Mouse (Mus musculus) layer of hippocampus, postnatal 14 days (tissue): Measurements from ENCODE around the gene Traip. TPM values are rescaled to one million over a fixed set of nuclear protein-coding genes. Genes with fewer than 3 reads are reported as not detected.

ENCODE experiments used
- DNase-seq, 2 experiments: peaks; one replicate each; pipeline ENCODE4 v3.0.0; 2021 to 2022; ENCODE audit warnings: low spot score in 2 of 2, mixed read lengths in 1 of 2
- total RNA-seq, 2 experiments: library from RNA; stranded (reverse); gene quantifications; 2 replicates each; pipeline ENCODE4 v1.2.3; 2021

Gene Traip
- total RNA-seq, 2 experiments from 2014 or later = 22.3 to 23.8 TPM

DNA sequence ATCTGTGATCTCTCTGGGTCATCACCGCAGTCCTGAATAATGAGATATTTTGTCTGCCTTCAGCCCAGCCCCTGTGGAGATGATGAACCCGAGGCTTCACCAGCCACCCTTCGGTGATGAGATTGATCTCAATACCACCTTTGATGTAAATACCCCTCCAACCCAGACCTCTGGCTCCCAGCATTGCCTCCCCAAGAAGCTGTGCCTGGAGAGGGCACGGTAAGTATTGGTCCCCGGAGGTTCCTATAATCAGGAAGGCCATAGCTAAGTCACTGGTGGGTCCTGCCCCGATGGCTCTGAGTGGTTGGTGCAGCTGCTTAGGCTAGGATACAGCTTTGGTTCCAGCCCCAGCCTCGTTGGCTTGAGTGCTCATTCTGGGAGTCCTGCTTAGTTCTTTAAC is 18.6 kb downstream of the Traip start:
- no peak for DNase-seq

DNA sequence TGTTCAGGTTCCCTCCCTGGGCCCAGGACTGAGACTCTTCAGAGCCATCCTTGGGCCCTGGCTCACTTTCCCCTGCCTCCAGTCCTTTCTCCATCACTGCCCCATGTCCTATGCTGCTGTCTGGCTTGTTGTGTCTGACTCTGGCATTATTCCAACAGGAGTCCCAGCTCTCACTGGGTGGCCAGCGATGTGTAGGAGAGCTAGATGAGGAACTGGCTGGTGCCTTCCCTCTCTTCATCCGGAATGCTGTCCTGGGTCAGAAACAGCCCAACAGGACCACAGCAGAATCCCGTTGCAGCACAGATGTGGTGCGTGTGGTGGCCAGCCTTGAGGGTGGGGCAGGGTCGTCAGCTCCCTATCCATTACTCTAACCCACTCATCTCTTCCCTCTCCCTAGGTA is 20.4 kb downstream of the Traip start:
- DNase-seq = no peak

DNA sequence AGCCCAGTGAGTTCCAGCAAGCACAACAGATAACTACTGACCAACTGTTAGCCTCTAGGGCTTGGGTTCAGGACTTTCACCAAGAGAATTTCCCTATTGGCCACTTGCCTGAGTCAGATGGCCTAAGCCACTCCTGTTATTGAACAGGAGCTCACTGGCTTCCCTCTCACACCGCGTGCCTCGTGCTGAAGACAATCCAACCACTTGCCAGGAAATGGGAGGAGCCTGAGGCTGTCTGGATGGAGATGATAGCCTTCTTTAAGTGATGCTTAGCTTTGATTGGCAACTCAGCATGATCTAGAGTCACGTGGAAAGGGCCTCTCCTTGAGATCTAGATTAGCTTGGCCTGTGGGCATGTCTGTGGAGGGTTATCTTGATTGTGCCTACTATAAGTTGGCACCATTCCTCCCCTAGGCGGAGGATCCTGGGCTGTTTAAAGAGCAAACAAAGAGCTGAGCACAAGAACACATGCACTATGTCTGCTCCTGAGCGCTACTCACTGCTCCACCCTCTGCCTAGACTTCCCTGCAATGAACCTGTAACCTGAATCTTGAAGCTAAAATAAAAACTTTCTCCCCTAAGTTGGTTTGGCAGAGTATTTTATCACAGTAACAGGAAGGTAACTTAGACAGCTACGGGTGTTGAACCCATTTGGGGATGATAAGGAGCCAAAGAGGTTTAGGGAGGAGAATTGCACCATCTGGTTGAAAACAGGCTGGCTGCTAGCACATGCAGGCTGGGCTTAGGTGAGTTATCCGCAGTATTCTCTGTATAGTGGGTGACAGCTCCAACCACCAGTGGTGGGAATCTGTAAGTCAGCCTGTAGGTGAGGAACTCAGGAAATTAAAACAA is 22.0 kb downstream of the Traip start:
- no peak for DNase-seq

DNA sequence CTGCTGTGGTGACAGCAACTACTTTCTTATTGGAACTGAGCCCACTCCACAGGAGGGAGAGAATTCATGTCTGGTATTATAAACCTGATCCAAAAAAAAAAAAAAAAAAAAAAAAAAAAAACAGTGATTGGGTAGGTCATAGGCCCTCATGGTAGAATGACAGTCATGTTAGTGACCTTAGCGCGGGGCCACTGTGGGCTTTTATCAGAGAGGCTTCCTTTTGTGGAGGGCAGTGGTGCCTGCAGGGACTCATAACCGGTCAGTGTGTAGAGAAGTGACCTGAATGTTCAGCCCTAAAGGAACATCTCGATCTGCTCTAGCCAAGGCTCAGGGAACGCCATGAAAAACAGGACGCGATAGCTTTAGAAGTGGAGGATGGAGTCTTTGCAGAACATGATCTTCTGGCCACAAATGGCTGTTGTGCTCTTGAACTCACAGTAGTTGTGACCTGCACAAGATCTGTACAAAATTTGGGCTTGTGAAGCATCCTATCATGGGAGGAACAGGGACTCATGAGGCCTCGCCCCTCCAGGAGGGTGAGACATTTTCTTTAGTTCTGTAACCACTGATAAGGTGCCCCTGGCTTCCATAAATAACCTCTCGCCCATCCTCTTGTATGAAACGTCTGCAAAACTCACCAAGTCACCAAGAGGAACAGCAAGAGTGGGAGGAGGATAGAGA is 24.7 kb downstream of the Traip start:
- no peak for DNase-seq

DNA sequence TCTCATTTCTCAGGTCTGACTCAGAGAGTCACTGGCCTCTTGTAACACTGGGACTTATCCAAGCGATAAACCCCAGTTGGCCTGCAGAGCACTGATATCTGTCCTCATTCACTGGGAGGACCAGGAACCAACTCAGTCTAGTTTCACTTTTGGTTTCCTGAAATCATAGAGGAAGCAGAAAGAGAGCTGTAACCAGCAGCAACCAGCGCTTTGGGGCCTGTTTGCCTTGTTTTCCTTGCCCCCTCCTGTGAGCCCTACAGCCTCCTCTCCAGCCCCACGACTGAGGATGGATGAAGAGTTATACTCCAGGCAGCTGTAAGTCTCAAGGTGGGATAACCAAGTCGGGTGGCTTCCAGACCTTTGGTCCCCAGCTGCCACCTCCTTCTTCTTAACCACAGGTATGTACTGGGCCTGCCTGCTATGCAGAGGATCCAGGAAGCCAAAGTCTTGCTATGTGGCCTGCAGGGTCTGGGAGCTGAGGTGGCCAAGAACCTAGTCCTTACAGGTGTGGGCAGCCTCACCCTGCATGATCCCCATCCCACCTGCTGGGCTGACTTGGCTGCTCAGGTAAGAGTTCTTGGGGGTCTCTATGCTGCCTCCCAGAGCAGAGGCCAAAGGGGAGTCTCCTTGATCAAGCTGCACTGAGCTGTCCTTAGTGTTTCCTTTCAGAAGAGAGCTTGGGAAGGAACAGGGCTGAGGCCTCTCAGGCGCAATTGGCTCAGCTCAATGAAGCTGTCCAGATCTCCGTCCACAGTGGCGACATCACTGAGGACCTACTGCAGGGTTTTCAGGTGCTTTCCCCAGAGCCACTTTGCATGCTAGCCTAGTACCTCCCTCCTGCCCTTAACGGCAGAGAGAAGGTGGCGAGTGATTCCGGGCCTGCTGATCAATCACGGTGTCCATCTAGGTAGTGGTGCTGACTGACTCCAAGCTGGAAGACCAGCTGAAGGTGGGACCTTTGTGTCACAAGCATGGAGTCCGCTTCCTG is 25.8 kb downstream of the Traip start, which contains the start of gene Uba7:
Uba7 (plus strand) TSS at position 107 of the 988 bp plus-strand sequence.
- DNase-seq = no peak

DNA sequence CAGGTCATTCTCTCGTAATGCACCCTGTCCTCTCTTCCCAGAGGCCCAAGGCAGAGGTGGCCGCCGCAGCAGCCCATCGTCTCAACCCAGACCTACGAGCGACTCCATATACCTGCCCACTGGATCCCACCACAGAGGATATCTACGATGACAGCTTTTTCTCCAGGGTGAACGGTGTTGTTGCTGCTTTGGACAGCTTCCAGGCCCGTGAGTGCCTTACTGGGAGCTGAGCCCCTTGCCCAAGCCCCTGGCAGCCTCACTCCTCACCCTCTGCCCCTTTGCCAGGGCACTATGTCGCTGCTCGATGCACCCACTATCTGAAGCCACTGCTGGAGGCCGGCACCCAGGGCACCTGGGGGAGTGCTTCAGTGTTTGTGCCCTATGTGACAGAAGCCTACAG is 28.9 kb downstream of the Traip start:
- DNase-seq = no peak

DNA sequence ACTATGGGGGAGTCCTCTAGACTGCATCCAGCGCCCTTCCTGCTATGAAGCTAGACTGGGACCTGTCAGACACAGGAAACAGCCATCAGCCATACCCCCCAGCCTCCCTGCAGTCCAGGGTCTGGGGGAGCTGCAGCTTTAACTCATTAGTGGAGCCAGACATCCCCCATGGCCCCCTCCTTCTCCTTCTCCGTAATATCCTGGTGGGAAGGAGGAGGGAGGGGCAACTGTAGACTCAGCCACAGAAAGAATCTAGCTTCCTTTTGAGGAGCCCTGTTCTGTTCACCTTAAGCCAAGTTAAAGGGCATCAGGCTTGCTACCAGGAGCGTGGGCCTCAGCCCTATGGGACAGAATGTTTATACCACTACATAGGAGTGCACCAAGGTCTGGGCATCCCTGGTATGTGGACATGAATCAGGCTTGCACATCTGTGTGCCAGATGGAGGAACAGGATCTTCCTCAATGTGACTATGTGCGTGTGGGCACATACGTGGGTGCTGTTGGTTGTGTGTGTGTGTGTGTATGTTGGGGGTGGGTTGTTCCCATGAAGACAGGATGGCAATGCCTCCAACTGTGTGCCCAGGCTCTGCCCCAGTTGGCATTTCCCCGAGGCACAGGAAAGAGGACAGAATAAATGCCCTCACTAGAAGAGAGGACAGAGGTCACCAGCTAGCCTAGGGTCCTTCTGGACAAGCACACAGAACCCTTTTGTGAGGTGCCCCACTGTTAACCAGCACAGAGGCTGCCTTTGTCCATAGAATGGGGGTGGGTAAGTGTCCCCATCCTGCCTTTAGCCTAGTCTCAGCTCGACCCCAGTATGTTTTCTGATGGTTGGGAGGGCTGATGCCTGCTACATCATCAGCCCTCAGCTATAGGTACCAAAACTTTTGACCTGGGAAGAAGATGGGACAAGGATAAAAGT is 32.0 kb downstream of the Traip start:
- peak in 1 of 2 experiments; percentile 62 for DNase-seq

DNA sequence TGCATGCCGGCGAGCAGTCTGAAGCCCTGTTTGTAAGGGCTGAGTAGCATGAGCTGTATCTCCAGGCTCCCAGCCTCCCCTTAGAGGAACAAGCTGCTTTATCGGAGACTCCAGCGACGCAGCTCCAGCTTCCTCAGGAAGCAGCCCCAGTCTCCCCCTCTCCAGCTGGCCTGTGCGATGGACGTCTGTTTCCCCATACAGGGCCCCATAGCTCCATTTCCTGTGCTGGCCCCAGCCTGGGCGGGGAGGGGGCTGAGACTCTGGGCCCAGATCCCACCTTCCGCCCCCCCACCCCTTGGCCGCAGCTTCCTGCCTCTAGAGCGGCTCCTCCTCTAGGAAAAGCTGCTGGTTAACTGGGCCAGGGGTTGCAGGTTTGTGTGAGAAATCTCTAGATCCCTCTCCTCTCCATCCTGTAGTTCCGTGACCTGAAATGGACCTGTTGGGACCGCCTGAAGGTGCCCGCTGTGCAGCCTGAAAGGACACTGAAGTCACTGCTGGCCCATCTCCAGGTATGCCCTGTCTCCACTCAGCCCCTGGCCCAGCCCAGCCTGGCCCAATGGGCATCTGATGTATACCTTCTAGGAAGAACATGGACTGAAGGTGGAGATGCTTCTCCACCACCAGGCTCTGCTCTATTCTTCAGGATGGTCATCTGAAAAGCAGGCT is 32.9 kb downstream of the Traip start, which contains the start of gene Gm20661:
Gm20661 (plus strand) TSS at position 378 of the 666 bp plus-strand sequence.
- peak; percentile 63 to 77 for DNase-seq

DNA sequence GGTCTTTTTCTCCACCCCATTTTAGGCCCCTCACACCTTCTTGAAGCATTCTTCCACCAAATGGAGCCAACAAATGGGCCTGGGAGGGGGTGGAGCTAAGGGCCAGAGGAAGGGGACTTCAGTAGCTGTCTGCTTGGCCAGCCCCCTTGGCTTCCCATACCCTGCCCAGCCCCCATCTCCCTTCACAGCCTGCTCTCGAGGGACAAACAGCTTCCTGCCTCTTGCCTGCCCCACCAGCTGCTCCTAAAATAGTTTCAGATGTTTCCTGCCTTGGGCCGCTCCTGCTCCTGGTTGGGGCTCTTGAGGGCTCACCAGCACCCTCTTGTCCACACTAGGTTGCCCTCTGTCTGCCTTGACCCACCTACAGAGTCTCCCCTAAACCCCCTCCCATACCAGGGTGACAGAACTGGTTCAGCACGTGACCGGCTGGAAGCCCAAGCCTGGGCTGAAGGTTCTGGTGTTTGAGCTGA is 33.5 kb downstream of the Traip start:
- peak; percentile 31 to 61 for DNase-seq

DNA sequence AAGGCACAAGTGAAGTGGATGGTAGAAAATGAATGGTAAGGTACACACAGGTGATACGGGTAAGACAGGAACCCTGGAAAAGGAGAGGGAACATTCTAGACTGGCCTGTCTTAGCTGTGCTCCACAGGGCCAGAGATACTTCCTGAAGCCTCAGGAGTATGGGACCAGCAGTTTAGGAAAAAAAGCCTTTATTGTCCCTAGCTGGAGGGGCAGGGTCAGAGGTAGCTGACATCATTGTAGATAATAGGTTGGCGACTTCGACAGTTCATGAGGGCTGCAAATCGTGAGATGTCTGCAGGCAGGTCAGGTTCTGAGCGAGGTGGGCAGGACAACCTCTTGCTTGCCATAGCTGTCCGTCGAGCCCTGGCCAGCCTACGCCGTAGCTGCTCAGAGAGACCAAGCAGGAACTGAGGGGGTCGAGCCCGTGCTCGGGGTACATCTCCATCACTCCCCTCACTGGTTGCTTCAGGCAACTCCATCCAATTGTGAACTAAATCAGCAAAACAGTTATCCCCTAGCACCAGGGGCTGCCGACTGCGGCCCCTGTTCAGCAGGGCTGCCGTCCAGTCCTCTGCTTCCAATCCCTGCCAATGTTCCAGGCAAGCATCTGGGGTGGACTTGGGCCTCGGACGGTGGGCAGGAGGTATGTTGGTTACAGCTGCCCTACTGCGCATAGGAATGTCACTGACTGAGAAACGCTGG is 34.3 kb downstream of the Traip start:
- DNase-seq = no peak

DNA sequence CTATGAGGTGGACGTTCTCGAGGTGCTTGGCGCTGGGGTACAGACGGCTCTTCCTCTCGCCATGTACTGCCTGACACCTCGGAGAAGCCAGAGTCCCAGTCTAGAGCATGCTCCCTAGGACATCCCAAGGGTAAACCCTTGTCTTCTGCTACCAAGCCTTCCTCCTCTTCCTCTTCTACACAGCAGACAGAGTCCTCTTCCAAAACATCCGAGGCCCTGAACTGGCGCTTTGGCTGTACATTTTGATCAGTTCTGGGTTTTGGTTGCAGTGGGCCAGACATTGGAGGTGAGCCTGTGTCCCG is 34.8 kb downstream of the Traip start:
- no peak for DNase-seq

DNA sequence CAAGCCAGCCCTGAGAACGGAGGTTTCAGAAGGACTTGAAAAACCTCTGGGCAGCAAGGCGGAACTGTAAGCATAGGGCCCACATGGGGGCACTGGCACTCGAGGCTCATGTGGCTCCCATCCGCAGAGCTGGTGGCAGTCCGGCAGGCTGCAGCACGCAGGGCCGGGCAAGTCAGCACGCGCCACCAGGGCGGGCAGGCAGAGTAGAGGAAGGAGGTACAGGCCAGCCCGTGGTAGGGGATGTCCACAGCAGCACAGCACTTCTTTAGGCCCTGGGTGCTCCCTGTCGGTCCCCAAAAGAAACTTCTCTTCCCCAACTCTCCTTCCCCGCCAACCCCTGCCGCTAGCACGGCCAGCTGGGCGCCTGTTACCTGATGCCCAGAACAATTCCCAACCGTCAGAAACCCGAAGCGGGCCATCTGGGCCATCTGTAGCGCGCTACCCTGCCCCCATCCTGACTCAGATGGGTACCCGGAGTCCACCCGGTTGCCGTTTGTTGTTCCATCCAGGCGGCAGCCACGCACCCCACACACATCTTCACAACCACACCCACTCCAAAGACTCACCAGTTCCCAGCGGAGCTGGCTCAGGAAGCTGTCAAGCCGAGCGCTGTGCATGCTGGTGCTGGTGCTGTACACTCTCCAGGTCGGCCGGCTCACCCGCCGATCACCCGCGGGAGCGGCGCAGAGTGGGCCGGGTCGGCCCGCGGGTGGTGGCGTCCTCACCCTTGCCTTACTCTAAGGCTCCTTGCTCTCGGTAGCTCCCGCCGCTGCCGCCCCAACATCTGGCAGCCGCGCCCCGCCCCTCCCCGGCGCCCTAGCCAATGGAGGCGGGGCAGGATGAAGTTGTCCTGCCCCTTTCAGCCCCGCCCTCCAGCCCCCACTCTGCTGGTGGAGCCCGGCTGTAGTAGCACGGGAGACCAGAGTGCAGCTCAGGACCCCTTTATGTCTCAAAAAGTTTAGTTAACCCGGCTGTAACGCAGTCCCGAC is 35.5 kb downstream of the Traip start, which contains the start of gene Inka1:
Inka1 (minus strand) TSS at position 749 of the 989 bp plus-strand sequence.
- peak; percentile 78 for DNase-seq

DNA sequence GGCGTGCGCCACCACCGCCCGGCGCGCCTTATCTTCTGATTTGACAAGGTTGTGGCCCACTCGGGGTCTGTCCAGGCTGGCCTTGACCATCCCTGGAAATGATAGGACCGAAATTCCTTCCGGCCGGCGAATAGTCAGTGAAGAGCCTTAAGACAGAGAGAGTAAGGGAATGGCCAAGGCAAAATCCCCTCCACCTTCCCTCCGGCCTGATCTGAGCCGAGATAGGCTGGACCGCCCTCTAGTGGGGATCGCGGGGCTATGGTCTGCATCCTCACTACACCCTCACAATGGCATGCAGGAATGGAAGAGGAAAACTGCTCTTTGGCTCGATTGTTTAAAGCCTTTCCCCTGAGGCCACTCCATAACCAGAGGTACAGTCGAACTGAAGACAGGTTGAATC is 36.4 kb downstream of the Traip start:
- peak; percentile 73 to 79 for DNase-seq

DNA sequence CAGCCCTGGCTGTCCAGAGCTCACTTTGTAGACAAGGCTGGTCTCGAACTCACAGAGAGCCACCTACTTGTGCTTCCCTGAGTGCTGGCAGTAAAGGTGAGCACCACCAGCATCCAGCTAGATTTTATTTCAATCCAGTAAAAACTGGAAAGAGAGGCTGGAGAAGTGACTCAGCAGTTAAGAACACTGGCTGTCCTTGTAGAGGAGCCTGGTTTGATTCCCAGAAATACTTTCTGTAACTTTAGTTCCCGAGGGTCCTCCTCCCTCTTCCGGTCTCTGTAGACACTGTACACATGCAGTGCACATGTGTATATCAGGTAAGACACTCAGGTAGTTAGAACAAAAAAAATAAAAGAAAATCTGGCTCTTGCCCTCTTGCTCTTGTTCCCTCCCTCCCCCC is 38.0 kb downstream of the Traip start:
- no peak for DNase-seq

DNA sequence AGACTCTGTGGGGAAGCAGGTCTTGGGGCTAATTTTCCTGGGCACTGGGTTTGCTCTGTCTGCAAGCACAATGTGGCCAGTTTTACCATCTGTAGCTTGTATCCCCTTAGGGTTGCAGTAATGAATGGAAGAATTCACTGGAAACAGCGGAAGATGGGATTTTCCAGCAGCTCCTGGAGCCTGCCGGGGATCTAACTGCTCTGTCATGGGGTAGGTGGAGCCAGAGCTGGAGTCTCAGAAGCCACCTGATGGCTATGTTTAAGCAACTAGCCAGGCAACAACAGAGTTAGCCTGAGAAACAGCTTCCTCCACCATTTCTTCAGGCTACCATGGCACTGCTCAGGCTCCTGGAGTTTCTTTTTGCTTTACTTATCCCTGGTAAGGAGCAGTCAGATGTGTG is 42.3 kb downstream of the Traip start, which contains the start of gene Cdhr4:
Cdhr4 (plus strand) TSS at position 301 of the 400 bp plus-strand sequence.
- no peak for DNase-seq

DNA sequence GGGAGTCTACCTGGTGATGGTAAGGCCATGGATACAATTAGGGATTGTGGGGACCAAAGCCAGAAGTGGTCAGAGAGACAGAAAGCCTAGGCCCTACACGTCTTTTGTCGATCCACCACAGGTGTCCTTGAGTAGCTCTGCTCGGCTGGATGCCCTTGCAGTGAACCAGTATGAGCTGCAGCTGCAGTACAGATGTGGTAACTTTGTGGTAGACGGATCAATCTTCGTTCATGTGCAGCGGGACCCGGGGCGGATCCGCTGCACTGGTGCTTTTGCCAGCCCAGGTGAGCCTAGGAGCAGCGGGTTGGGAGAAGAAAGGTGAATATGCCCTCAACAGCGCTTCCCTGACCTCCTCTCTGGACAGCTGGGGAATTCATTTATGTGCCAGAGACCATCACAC is 43.1 kb downstream of the Traip start:
- DNase-seq = no peak

DNA sequence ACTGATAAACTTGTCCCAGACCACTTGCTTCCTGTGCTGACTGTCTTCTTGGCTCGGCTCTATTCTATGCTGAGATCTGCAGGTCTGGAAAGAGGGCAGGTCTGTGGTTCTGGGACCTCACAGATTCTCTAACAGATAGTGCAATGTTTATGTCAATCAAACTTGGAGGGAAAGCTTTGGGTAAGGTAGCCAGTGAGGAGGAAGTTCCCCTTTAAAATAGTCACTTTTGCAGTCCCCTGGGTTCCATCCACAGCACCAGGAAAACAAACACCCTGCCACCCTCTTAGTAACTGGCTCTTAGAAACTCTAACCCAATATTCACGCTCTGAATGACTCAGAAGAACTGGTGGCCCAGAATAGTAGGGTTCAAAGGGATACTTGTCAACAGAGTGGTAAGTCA is 44.5 kb downstream of the Traip start:
- no peak for DNase-seq

DNA sequence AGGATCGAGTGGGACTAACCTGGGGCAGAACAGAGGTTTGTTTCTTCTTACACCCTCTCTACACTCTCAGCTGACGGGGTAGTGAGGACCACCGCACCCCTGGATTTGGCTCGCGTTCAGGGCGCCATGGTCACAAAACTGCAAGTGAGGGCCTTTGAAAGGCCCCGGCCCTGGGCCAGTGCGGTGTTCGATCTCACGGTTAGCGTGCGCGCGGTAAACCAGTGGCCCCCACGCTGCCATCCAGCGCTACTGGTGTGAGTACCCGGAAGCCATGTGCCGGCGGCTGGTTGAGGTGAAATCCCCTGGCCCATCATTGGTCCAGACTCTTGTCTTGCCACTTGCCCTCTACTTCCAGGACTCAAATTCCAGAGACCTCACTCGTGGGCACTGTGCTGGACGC is 45.6 kb downstream of the Traip start:
- no peak for DNase-seq
